Mouse (Mus musculus): ENCODE results near the gene Arcn1.

Gene Arcn1

GRCm38 (mm10) chr9:44718937-44719631 is 48.6 kb downstream of the Arcn1 start:
- DNase-seq = no peak

- no peak for DNase-seq
Observed at GRCm38 (mm10) chr9:44717822-44718242, 49.8 kb downstream of the Arcn1 start.

- DNase-seq = no peak
Observed at GRCm38 (mm10) chr9:44716997-44717821, 50.4 kb downstream of the Arcn1 start.

GRCm38 (mm10) chr9:44715705-44716362 is 51.8 kb downstream of the Arcn1 start:
- DNase-seq = no peak

- DNase-seq = no peak
Observed at GRCm38 (mm10) chr9:44715109-44715508, 52.5 kb downstream of the Arcn1 start.

GRCm38 (mm10) chr9:44713574-44713973 is 54.1 kb downstream of the Arcn1 start:
- DNase-seq = no peak

- peak; percentile 31 for DNase-seq
Observed at GRCm38 (mm10) chr9:44713080-44713479, 54.6 kb downstream of the Arcn1 start.

GRCm38 (mm10) chr9:44711602-44712001 is 56.0 kb downstream of the Arcn1 start:
- DNase-seq = no peak

GRCm38 (mm10) chr9:44710213-44710612 is 57.4 kb downstream of the Arcn1 start:
- no peak for DNase-seq

- peak; percentile 37 for DNase-seq
Observed at GRCm38 (mm10) chr9:44709600-44709999, 58.0 kb downstream of the Arcn1 start.

- no peak for DNase-seq
Observed at GRCm38 (mm10) chr9:44708925-44709324, 58.7 kb downstream of the Arcn1 start.

- peak; percentile 74 for DNase-seq
Observed at GRCm38 (mm10) chr9:44708429-44708765, 59.2 kb downstream of the Arcn1 start.

- no peak for DNase-seq
Observed at GRCm38 (mm10) chr9:44707749-44708428, 59.8 kb downstream of the Arcn1 start.

- no peak for DNase-seq
Observed at GRCm38 (mm10) chr9:44699730-44700129, 67.9 kb downstream of the Arcn1 start.

GRCm38 (mm10) chr9:44699196-44699595 is 68.4 kb downstream of the Arcn1 start:
- DNase-seq = no peak

- no peak for DNase-seq
Observed at GRCm38 (mm10) chr9:44697866-44698265, 69.8 kb downstream of the Arcn1 start.

GRCm38 (mm10) chr9:44693071-44693470 is 74.6 kb downstream of the Arcn1 start:
- no peak for DNase-seq

- no peak for DNase-seq
Observed at GRCm38 (mm10) chr9:44691671-44692520, 75.7 kb downstream of the Arcn1 start.
